Mouse (Mus musculus) liver, embryonic 12.5 days (tissue): Measurements from ENCODE around the gene Spty2d1. TPM values are rescaled to one million over a fixed set of nuclear protein-coding genes. Genes with fewer than 3 reads are reported as not detected.

Source experiments
- ATAC-seq: fragments of 200-750 bp; cut with Nextera tagmentation; 2 replicates; pipeline ENCODE4 v1.8.0; 2017; ENCODE audit warnings: moderate number of reproducible peaks, mild to moderate bottlenecking, moderate library complexity
- H3K27ac ChIP-seq: fragments of 300-500 bp; sonication (generic); 2 replicates; pipeline ENCODE4 v1.5.1; 2016; ENCODE audit warnings: mild to moderate bottlenecking
- H3K27me3 ChIP-seq: fragments of 300-500 bp; sonication (generic); replicated peaks from 2 replicates; pipeline ENCODE4 v1.6.1; 2016; ENCODE audit warnings: mild to moderate bottlenecking, moderate library complexity
- H3K36me3 ChIP-seq: fragments of 300-500 bp; sonication (generic); 2 replicates; pipeline ENCODE4 v1.6.1; 2016; ENCODE audit warnings: mild to moderate bottlenecking, moderate library complexity
- H3K4me1 ChIP-seq: fragments of 300-500 bp; sonication (generic); 2 replicates; pipeline ENCODE4 v1.6.1; 2016
- H3K4me2 ChIP-seq: fragments of 300-500 bp; sonication (generic); 2 replicates; pipeline ENCODE4 v1.6.1; 2016; ENCODE audit warnings: mild to moderate bottlenecking, moderate library complexity
- H3K4me3 ChIP-seq: fragments of 300-500 bp; sonication (generic); 2 replicates; pipeline ENCODE4 v1.5.1; 2016; ENCODE audit warnings: mild to moderate bottlenecking, moderate library complexity
- H3K9ac ChIP-seq: fragments of 300-500 bp; sonication (generic); 2 replicates; pipeline ENCODE4 v1.6.1; 2016; ENCODE audit warnings: mild to moderate bottlenecking, moderate library complexity
- H3K9me3 ChIP-seq: fragments of 300-500 bp; sonication (generic); replicated peaks from 2 replicates; pipeline ENCODE4 v1.6.1; 2016; ENCODE audit warnings: mild to moderate bottlenecking, moderate library complexity
- WGBS: fragments of 180-500 bp; shearing (Covaris S2); methylation state at CpG from one replicate; pipeline ENCODE4 v1.1.7; 2016; ENCODE audit not compliant: insufficient replicate concordance; 5-methylcytosine and 5-hydroxymethylcytosine counted together
- polyA plus RNA-seq: library from polyadenylated mRNA; unstranded; fragments of >200 nt; fragmentation: Nextera tagmentation; extraction: Ambion mirVana; gene quantifications from 2 replicates; pipeline ENCODE4 v1.2.1, GENCODE M21; 2016

The Spty2d1 gene
- polyA plus RNA-seq, 1 experiment from 2014 or later, result 16.8 TPM

GRCm38 (mm10) chr7:46985718-46986505, 22.3 kb downstream of the Spty2d1 start:
- Histone ChIP-seq H3K9me3 (no peaks in the 10 kb centered on the region), H3K27ac (no peak overlapping the region), H3K36me3 (peaks cover 6% of the 10 kb centered on the region), H3K9ac (no peak overlapping the region), H3K27me3 (peaks cover 10% of the 10 kb centered on the region; the same call in 1 of the 2 replicates), H3K4me1 (peaks cover 26% of the 10 kb centered on the region), H3K4me3 (no peak overlapping the region), H3K4me2 (no peak overlapping the region)
- ATAC-seq, result no peak
- 56% methylated on average over 8 of the region's 8 CpGs for WGBS

- Histone ChIP-seq H3K36me3 (no peaks in the 10 kb centered on the region), H3K9ac (no peak within 1 kb of the TSS), H3K27ac (no peak within 1 kb of the TSS), H3K4me2 (no peak within 1 kb of the TSS), H3K27me3 (peaks cover 10% of the 10 kb centered on the region; the same call in 1 of the 2 replicates), H3K4me3 (no peak within 1 kb of the TSS), H3K4me1 (peaks cover 10% of the 10 kb centered on the region), H3K9me3 (no peaks in the 10 kb centered on the region)
- WGBS, result 65% methylated on average over 3 of the region's 3 CpGs
- ATAC-seq, result no peak
These were observed 24.9 kb downstream of the Spty2d1 start, which contains the start of gene Gm9999 for GRCm38 (mm10) chr7:46983280-46983679. Gene Gm9999, plus strand, starts transcription at chr7:46983580.

GRCm38 (mm10) chr7:46975456-46975855, 32.8 kb downstream of the Spty2d1 start:
- no peak overlapping the region for H3K4me2 ChIP-seq
- WGBS, result 80% methylated on average over 11 of the region's 11 CpGs

GRCm38 (mm10) chr7:46974648-46975047, 33.6 kb downstream of the Spty2d1 start:
- Histone ChIP-seq H3K9me3 (no peaks in the 10 kb centered on the region), H3K36me3 (no peaks in the 10 kb centered on the region), H3K9ac (no peak overlapping the region), H3K4me1 (peaks cover 12% of the 10 kb centered on the region), H3K4me3 (no peak overlapping the region), H3K27me3 (no peaks in the 10 kb centered on the region), H3K4me2 (no peak overlapping the region), H3K27ac (no peak overlapping the region)
- 66% methylated on average over 4 of the region's 4 CpGs for WGBS
- ATAC-seq, result peak; percentile 54; the same call in 1 of the 2 replicates

More at GRCm38 (mm10) chr7:46975456-46975855, 32.8 kb downstream of the Spty2d1 start:
- Histone ChIP-seq H3K4me1 (peaks cover 12% of the 10 kb centered on the region), H3K27me3 (no peaks in the 10 kb centered on the region), H3K9ac (no peak overlapping the region), H3K4me3 (no peak overlapping the region), H3K27ac (no peak overlapping the region), H3K36me3 (no peaks in the 10 kb centered on the region), H3K9me3 (no peaks in the 10 kb centered on the region)
- ATAC-seq, result no peak

GRCm38 (mm10) chr7:46969898-46970297, 38.3 kb downstream of the Spty2d1 start:
- H3K9ac ChIP-seq, result no peak overlapping the region
- no peak overlapping the region for H3K4me3 ChIP-seq
- H3K36me3 ChIP-seq, result no peaks in the 10 kb centered on the region
- H3K27ac ChIP-seq, result no peak overlapping the region
- H3K4me1 ChIP-seq, result peaks cover 12% of the 10 kb centered on the region
- no peaks in the 10 kb centered on the region for H3K27me3 ChIP-seq
- no peak overlapping the region for H3K4me2 ChIP-seq
- H3K9me3 ChIP-seq, result no peaks in the 10 kb centered on the region
- ATAC-seq, result no peak
- WGBS, result 83% methylated on average over 4 of the region's 4 CpGs

GRCm38 (mm10) chr7:46964070-46964469, 44.1 kb downstream of the Spty2d1 start:
- Histone ChIP-seq H3K27me3 (peaks cover 16% of the 10 kb centered on the region), H3K4me2 (no peak overlapping the region), H3K9me3 (no peaks in the 10 kb centered on the region), H3K4me3 (no peak overlapping the region), H3K9ac (no peak overlapping the region), H3K4me1 (peaks cover 16% of the 10 kb centered on the region), H3K27ac (no peak overlapping the region), H3K36me3 (no peaks in the 10 kb centered on the region)
- 62% methylated on average over 7 of the region's 7 CpGs for WGBS
- ATAC-seq, result no peak

- H3K27me3 ChIP-seq, result peaks cover 16% of the 10 kb centered on the region
- ATAC-seq, result peak; percentile 29; the same call in 1 of the 2 replicates
- H3K9ac ChIP-seq, result no peak overlapping the region
- H3K9me3 ChIP-seq, result no peaks in the 10 kb centered on the region
- no peak overlapping the region for H3K4me3 ChIP-seq
- WGBS, result 1% methylated on average over 9 of the region's 9 CpGs
- no peaks in the 10 kb centered on the region for H3K36me3 ChIP-seq
- 0 out of 2 replicates have a peak overlapping the region, but pooled peaks have one; percentile 10 for H3K4me2 ChIP-seq
- H3K4me1 ChIP-seq, result peaks cover 22% of the 10 kb centered on the region
- no peak overlapping the region for H3K27ac ChIP-seq
These were observed 45.2 kb downstream of the Spty2d1 start for GRCm38 (mm10) chr7:46962806-46963618.

- Histone ChIP-seq H3K9ac (no peak overlapping the region), H3K4me3 (no peak overlapping the region), H3K4me1 (peaks cover 29% of the 10 kb centered on the region), H3K27me3 (peaks cover 16% of the 10 kb centered on the region), H3K4me2 (no peak overlapping the region), H3K27ac (no peak overlapping the region), H3K36me3 (no peaks in the 10 kb centered on the region), H3K9me3 (no peaks in the 10 kb centered on the region)
- no peak for ATAC-seq
These were observed 46.1 kb downstream of the Spty2d1 start for GRCm38 (mm10) chr7:46962132-46962531.

GRCm38 (mm10) chr7:46960991-46961390, 47.2 kb downstream of the Spty2d1 start:
- no peak for ATAC-seq
- peaks cover 41% of the 10 kb centered on the region for H3K4me1 ChIP-seq
- 39% methylated on average over 3 of the region's 3 CpGs for WGBS
- peaks cover 16% of the 10 kb centered on the region for H3K27me3 ChIP-seq
- 0 out of 2 replicates have a peak, but pooled peaks cover 4% of the 10 kb centered on the region for H3K36me3 ChIP-seq
- no peak overlapping the region for H3K9ac ChIP-seq
- H3K4me3 ChIP-seq, result no peak overlapping the region
- H3K27ac ChIP-seq, result no peak overlapping the region
- H3K9me3 ChIP-seq, result no peaks in the 10 kb centered on the region
- H3K4me2 ChIP-seq, result no peak overlapping the region

GRCm38 (mm10) chr7:46958853-46959252, 49.4 kb downstream of the Spty2d1 start:
- Histone ChIP-seq H3K4me2 (peak overlapping the region; percentile 79), H3K4me1 (peaks cover 41% of the 10 kb centered on the region), H3K27ac (no peak overlapping the region), H3K9ac (peak overlapping the region; percentile 89), H3K27me3 (peaks cover 16% of the 10 kb centered on the region), H3K4me3 (peak overlapping the region; percentile 94), H3K36me3 (peaks cover 21% of the 10 kb centered on the region), H3K9me3 (no peaks in the 10 kb centered on the region)
- WGBS, result 16% methylated on average over 9 of the region's 9 CpGs
- no peak for ATAC-seq

GRCm38 (mm10) chr7:46957831-46958691, 50.1 kb downstream of the Spty2d1 start, which contains the start of gene Uevld:
Gene Uevld, minus strand, starts transcription at chr7:46958527.
- Histone ChIP-seq H3K27ac (peak within 1 kb of the TSS; percentile 75), H3K4me3 (peak within 1 kb of the TSS; percentile 94), H3K4me2 (peak within 1 kb of the TSS; percentile 79), H3K36me3 (peaks cover 29% of the 10 kb centered on the region), H3K9me3 (no peaks in the 10 kb centered on the region), H3K4me1 (peaks cover 34% of the 10 kb centered on the region), H3K9ac (peak within 1 kb of the TSS; percentile 89), H3K27me3 (peaks cover 16% of the 10 kb centered on the region)
- under 1% methylated on average over 51 of the region's 51 CpGs for WGBS
- ATAC-seq, result peak; percentile 96
